Comparison of ENCODE assay signal across 8 mouse cellular contexts in the genomic region with DNA sequence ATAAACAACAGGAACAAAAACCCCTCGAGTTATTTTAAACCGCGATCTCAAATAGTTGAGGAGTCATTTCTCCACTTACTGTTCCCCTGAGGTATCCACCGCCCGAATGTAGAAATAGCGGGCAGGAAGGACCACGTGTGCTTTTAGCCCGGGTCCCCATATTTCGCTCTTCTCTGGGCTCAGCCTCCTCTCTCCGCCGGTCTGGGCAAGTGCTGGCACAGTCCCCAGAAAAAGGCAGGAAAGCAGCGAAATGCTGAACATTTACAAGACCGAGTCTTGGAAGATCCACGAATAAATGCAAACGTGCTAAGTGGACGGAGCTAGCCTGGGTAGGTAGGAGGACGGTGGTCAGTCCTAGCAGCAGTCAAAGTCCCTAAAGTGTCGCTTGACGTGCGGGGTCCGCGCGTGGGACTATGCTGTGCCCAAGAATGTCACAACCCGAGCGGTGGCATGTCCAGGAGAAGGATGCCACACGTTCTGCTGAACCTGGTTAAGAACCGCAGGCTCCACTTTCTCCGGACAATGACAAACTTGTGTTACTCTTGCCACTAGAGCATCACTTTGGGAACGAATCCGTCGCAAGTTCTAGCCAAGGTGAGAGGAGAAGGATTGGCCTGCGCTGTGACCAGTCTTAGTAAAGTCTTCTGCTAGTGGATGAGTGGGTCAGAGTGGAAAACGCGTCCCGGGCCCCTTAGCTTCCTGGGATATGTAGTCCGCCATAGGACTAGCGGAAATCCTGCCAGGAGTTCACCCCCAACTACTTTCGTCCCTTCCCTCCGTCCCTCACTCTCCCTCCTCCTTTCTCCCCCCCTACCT. TPM values are rescaled to one million over a fixed set of nuclear protein-coding genes. Genes with fewer than 3 reads are reported as not detected.
DNase-seq lines count a peak whose midpoint lies in the region; ATAC-seq and TF ChIP-seq lines count a peak whose summit lies in the region.

TSS of gene Kdelc1 (minus strand) at position 570 of the 816 bp plus-strand sequence.
TSS of gene Bivm (plus strand) at position 719 of the 816 bp plus-strand sequence.

- peaks cover 20% of the 10 kb centered on the region for H3K36me3 ChIP-seq in hindbrain, embryonic 14.5 days (replicated peaks; ENCODE audit: control insufficient read depth, insufficient read depth)

- TF ChIP-seq CTCF in Patski (IDR thresholded peaks at IDR 0.05): no peak

- peak; percentile 97 for ATAC-seq in Patski
- ATAC-seq in hindbrain, embryonic 14.5 days (ENCODE audit: low FRiP score): peak; percentile 97

- CTCF ChIA-PET in Patski (lab: Charles Lee): no interaction called here

- H3K4me3 ChIP-seq in hindbrain, embryonic 14.5 days (replicated peaks; ENCODE audit: low read length): peak within 1 kb of the TSS; percentile 67

- H3K4me2 ChIP-seq in hindbrain, embryonic 14.5 days (replicated peaks): peak within 1 kb of the TSS; percentile 93

- WGBS in hindbrain, embryonic 14.5 days: under 1% methylated on average over 39 of the region's 39 CpGs

- peak within 1 kb of the TSS; percentile 83 for H3K9ac ChIP-seq in hindbrain, embryonic 14.5 days

- POLR2A ChIA-PET in Patski (lab: Charles Lee): no interaction called here

- DNase-seq in Patski (ENCODE audit: low read depth, low spot score): peak; percentile 79
- peak; percentile 86 to 90 for DNase-seq in cerebellum, postnatal 25 days
- DNase-seq in frontal cortex, postnatal 25 days (ENCODE audit: low spot score in 2 of 2): peak; percentile 73 to 81
- DNase-seq in hindbrain, embryonic 14.5 days (ENCODE audit: low spot score): peak; percentile 83
- peak; percentile 86 to 88 for DNase-seq in layer of hippocampus, postnatal 36 days
- peak; percentile 97 for DNase-seq in lung, postnatal 36 days
- peak; percentile 97 for DNase-seq in retina, postnatal 1 day
- DNase-seq in urinary bladder, adult 18-20 months (ENCODE audit: low spot score in 2 of 2): peak; percentile 54 to 88

- peak within 1 kb of the TSS; percentile 94 for H3K27ac ChIP-seq in hindbrain, embryonic 14.5 days

- H3K4me1 ChIP-seq in hindbrain, embryonic 14.5 days (replicated peaks; ENCODE audit: control insufficient read depth, insufficient read depth, low read length): peaks cover 18% of the 10 kb centered on the region

- no peaks in the 10 kb centered on the region for H3K27me3 ChIP-seq in Patski
- no peaks in the 10 kb centered on the region for H3K27me3 ChIP-seq in hindbrain, embryonic 14.5 days (ENCODE audit: control insufficient read depth, insufficient read depth, low read length)

- in situ Hi-C loops in Patski (cut with MboI; ENCODE audit: low pct_unique_long_range_greater_than_20kb): no loop called here

- no peaks in the 10 kb centered on the region for H3K9me3 ChIP-seq in hindbrain, embryonic 14.5 days (ENCODE audit: control insufficient read depth, low read length)

RNA-seq across cellular contexts. Expression of gene Kdelc1, which starts in this region (rescaled TPM):
- polyA plus RNA-seq in Patski (2021): 44.0 TPM
- polyA plus RNA-seq in hindbrain, embryonic 14.5 days (2014; fragmentation: Nextera tagmentation; extraction: Ambion mirVana): 26.0 and 30.2 TPM in 2 replicates
- 10 to 100 TPM; 10.1 to 10.8 TPM for total RNA-seq in layer of hippocampus, postnatal 36 days (2021)

RNA-seq across cellular contexts. Expression of gene Bivm, which starts in this region (rescaled TPM):
- polyA plus RNA-seq in Patski (2021): 42.3 TPM
- polyA plus RNA-seq in hindbrain, embryonic 14.5 days (2014; fragmentation: Nextera tagmentation; extraction: Ambion mirVana): 33.1 and 39.2 TPM in 2 replicates
- total RNA-seq in layer of hippocampus, postnatal 36 days (2021): 10 to 100 TPM; 34.9 to 39.8 TPM

Comparison
In these comparisons a context has a peak if more than half of its experiments do, and no peak if none do; other contexts are left out.
1. Peak in every context shown above with its lines: DNase-seq, ATAC-seq, H3K4me3 ChIP-seq and H3K27ac ChIP-seq.